Mouse (Mus musculus) lung, embryonic 14.5 days (tissue): Measurements from ENCODE around the gene Fam53b. TPM values are rescaled to one million over a fixed set of nuclear protein-coding genes. Genes with fewer than 3 reads are reported as not detected.

ENCODE experiments used
- ATAC-seq: fragments of 200-750 bp; cut with Nextera tagmentation; 2 replicates; pipeline ENCODE4 v1.8.0; 2017; ENCODE audit warnings: mild to moderate bottlenecking, moderate TSS enrichment, moderate library complexity; ENCODE audit not compliant: insufficient read depth
- DNase-seq: peaks from one replicate; pipeline ENCODE4 v3.0.0-alpha.2; 2015
- H3K27ac ChIP-seq: fragments of 300-500 bp; sonication (generic); 2 replicates; pipeline ENCODE4 v1.5.1; 2014; ENCODE audit warnings: low read depth, mild to moderate bottlenecking, moderate library complexity
- H3K27me3 ChIP-seq: fragments of 300-500 bp; sonication (generic); 2 replicates; pipeline ENCODE4 v1.6.1; 2014; ENCODE audit warnings: low read length, control low read depth; ENCODE audit not compliant: insufficient read depth
- H3K36me3 ChIP-seq: fragments of 300-500 bp; sonication (generic); 2 replicates; pipeline ENCODE4 v1.6.1; 2014; ENCODE audit warnings: control low read depth; ENCODE audit not compliant: insufficient read depth
- H3K4me1 ChIP-seq: fragments of 300-500 bp; sonication (generic); 2 replicates; pipeline ENCODE4 v1.6.1; 2014; ENCODE audit warnings: antibody characterized with exemption, control low read depth; ENCODE audit not compliant: insufficient read depth
- H3K4me2 ChIP-seq: fragments of 300-500 bp; sonication (generic); 2 replicates; pipeline ENCODE4 v1.6.1; 2014; ENCODE audit warnings: mild to moderate bottlenecking
- H3K4me3 ChIP-seq: fragments of 300-500 bp; sonication (generic); 2 replicates; pipeline ENCODE4 v1.5.1; 2014; ENCODE audit warnings: low read depth, low read length
- H3K9ac ChIP-seq: fragments of 300-500 bp; sonication (generic); 2 replicates; pipeline ENCODE4 v1.6.1; 2014
- H3K9me3 ChIP-seq: fragments of 300-500 bp; sonication (generic); 2 replicates; pipeline ENCODE4 v1.6.1; 2016; ENCODE audit warnings: low read depth, low read length, control low read depth
- CTCF ChIP-seq: IDR thresholded peaks from 2 replicates; pipeline ENCODE4 v1.5.1; 2016; ENCODE audit warnings: antibody characterized with exemption, low read depth
- WGBS: fragments of 180-500 bp; shearing (Covaris S2); extraction: QIAGEN DNeasy Blood & Tissue Kit; methylation state at CpG from one replicate; pipeline ENCODE4 v1.1.7; 2014; 5-methylcytosine and 5-hydroxymethylcytosine counted together
- polyA plus RNA-seq: library from polyadenylated mRNA; unstranded; fragments of >200 nt; fragmentation: Nextera tagmentation; extraction: Ambion mirVana; gene quantifications from 2 replicates; pipeline ENCODE4 v1.2.1, GENCODE M21; 2014

The Fam53b gene
- polyA plus RNA-seq, 1 experiment from 2014 or later, result 32.4 TPM

DNA sequence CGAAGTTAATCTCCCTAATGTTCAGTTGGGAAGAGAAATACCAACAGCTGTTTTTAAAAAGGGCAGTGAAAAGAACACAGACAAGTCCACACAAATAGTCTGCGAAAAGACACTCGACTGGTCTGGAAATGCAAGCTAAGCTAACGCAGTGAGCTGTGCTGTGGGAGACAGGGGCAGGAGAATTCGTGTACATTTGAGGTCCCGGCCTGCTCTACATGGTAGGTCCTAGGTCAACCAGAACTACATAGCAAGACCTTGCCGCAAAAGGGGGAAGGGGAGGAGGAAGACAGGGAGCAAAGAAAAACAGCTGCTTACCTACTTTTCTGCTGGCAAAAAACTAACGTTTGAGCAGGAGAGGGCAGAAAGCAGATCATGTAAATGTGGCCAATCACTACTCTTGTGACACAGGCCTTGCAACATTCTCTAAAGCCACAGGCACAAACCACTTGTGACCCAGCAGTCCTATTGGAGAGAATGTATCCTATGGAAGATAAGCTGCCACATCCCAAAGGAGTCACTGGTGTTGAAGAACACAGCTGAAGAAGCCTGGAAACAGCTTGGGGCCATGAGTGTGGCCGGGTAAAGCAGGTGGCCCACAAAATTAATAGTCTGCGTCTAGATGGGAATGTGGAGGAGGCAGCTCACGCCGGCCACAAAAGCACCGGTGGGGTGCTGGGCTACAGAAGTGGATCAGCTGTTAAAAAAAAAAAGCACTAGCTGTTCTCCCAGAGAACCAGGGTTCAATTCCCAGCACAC lies 87.4 kb downstream of the Fam53b start:
- DNase-seq, result no peak
- no peak overlapping the region for H3K4me3 ChIP-seq
- no peak for TF ChIP-seq CTCF
- no peaks in the 10 kb centered on the region for H3K27me3 ChIP-seq
- no peak for ATAC-seq
- WGBS, result 60% methylated on average over 13 of the region's 13 CpGs
- 0 out of 2 replicates have a peak, but pooled peaks cover 3% of the 10 kb centered on the region for H3K36me3 ChIP-seq
- H3K27ac ChIP-seq, result peak overlapping the region; percentile 43; the same call in 1 of the 2 replicates
- H3K4me2 ChIP-seq, result no peak overlapping the region
- H3K9ac ChIP-seq, result no peak overlapping the region
- peaks cover 3% of the 10 kb centered on the region; the same call in 1 of the 2 replicates for H3K4me1 ChIP-seq
- H3K9me3 ChIP-seq, result no peaks in the 10 kb centered on the region

- Histone ChIP-seq H3K9me3 (no peaks in the 10 kb centered on the region), H3K36me3 (0 out of 2 replicates have a peak, but pooled peaks cover 3% of the 10 kb centered on the region), H3K27ac (peak overlapping the region; percentile 79), H3K4me1 (peaks cover 3% of the 10 kb centered on the region; the same call in 1 of the 2 replicates), H3K4me2 (no peak overlapping the region), H3K4me3 (no peak overlapping the region), H3K9ac (no peak overlapping the region), H3K27me3 (no peaks in the 10 kb centered on the region)
- DNase-seq (peak; percentile 73), ATAC-seq (peak; percentile 78)
- WGBS, result 66% methylated on average over 5 of the region's 5 CpGs
- TF ChIP-seq CTCF, result no peak
Observed at GRCm38 (mm10) chr7:132724501-132725062, 89.1 kb downstream of the Fam53b start.

- Histone ChIP-seq H3K27me3 (no peaks in the 10 kb centered on the region), H3K4me2 (no peak overlapping the region), H3K9ac (no peak overlapping the region), H3K4me3 (no peak overlapping the region), H3K4me1 (peaks cover 3% of the 10 kb centered on the region; the same call in 1 of the 2 replicates), H3K36me3 (0 out of 2 replicates have a peak, but pooled peaks cover 3% of the 10 kb centered on the region), H3K27ac (peak overlapping the region; percentile 79), H3K9me3 (no peaks in the 10 kb centered on the region)
- ATAC-seq (no peak), DNase-seq (peak; percentile 29)
- TF ChIP-seq CTCF, result no peak
- WGBS, result 82% methylated on average over 11 of the region's 11 CpGs
Observed at GRCm38 (mm10) chr7:132723906-132724305, 89.8 kb downstream of the Fam53b start.

DNA sequence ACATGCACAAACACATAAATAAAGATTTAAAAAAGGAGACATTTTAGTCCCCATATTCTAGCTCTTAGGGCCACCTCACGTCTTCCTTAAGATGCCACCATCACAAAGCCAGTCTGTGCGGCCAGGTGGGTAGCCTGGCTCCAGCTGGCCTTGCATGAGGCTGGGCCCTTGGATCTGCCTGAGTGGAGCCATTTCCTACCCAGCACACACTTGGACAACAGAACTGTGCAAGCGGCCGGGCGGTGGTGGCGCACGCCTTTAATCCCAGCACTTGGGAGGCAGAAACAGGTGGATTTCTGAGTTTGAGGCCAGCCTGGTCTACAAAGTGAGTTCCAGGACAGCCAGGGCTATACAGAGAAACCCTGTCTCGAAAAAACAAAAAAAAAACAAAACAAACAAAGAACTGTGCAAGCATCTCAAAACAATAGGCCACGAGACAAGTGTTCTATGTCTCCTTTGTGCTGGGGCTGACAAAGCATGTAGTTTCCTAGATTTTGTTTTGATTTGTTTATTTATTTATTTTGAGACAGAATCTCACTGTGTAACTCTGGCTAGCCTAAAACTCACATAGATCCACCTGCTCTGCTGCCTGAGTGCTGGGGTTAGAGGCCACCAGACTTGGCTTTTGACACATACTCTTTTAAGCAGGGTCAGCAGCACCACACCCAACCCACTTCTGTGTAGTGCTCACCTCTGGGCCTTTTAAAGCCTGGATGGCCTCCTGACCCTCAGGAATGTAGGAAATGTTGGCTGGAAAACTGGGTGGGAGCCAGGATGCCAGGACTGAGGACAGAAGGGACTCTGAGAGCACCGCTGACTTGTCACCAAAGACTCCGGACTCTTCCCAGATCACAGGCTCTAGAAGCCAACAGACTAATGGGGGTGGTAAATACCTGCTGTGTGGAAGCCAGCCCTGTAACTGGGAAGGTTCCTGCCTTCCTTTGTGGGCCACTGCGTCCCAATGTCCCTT lies 91.0 kb downstream of the Fam53b start:
- Histone ChIP-seq H3K4me2 (no peak overlapping the region), H3K9ac (no peak overlapping the region), H3K9me3 (no peaks in the 10 kb centered on the region), H3K27ac (0 out of 2 replicates have a peak overlapping the region, but pooled peaks have one; percentile 36), H3K36me3 (no peaks in the 10 kb centered on the region), H3K4me1 (peaks cover 3% of the 10 kb centered on the region; the same call in 1 of the 2 replicates), H3K27me3 (no peaks in the 10 kb centered on the region), H3K4me3 (no peak overlapping the region)
- no peak for TF ChIP-seq CTCF
- 87% methylated on average over 12 of the region's 12 CpGs for WGBS
- DNase-seq (no peak), ATAC-seq (no peak)

DNA sequence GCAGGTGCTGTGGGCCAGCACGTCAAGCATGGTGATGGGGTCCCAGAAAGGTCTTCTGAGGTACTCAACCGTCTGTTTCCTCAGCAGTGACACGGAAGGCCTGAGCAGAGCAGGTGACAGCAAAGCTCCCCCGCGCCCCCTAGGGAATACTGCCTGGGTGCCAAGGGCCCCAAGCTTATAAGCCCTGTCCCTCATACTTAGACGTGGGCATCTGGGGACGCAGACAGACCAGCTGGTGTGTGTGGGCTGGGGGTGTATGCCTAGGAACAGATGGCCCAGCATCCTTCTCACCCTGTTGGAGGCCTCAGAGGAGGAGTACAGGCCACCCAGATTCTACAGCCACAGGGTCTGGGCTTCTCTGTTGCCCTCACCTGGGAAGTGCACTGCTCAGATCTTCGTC lies 93.1 kb downstream of the Fam53b start:
- 0 out of 2 replicates have a peak, but pooled peaks cover under 1% of the 10 kb centered on the region for H3K36me3 ChIP-seq
- H3K4me2 ChIP-seq, result no peak overlapping the region
- H3K27ac ChIP-seq, result no peak overlapping the region; the same call in 1 of the 2 replicates
- DNase-seq (no peak), ATAC-seq (no peak)
- no peaks in the 10 kb centered on the region for H3K9me3 ChIP-seq
- 75% methylated on average over 8 of the region's 8 CpGs for WGBS
- peaks cover 3% of the 10 kb centered on the region; the same call in 1 of the 2 replicates for H3K4me1 ChIP-seq
- H3K9ac ChIP-seq, result no peak overlapping the region
- H3K4me3 ChIP-seq, result no peak overlapping the region
- TF ChIP-seq CTCF, result no peak
- H3K27me3 ChIP-seq, result no peaks in the 10 kb centered on the region

DNA sequence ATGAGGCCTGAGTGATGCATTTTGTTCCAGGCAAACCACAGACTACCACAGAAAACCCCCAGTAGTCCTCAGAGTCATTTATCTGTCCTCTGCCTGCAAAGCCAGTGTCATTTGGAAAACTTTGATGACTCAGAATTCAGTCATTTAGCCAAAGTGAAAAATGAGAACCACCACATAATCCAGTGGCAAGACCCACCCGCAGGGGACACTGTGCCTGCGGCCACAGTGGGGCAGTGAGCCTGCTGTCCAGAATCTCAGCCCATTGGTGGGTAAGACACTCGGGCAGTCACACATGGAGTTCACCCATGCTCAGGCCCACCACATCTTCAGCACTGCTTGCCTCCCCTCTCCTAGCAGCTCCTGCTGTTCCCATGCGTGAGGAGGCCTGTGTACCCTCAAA lies 94.1 kb downstream of the Fam53b start:
- TF ChIP-seq CTCF, result no peak
- H3K4me1 ChIP-seq, result peaks cover 3% of the 10 kb centered on the region; the same call in 1 of the 2 replicates
- H3K27ac ChIP-seq, result no peak overlapping the region

More for the DNA sequence above, 94.1 kb downstream of the Fam53b start:
- H3K9me3 ChIP-seq, result no peaks in the 10 kb centered on the region
- no peak overlapping the region for H3K4me2 ChIP-seq
- H3K36me3 ChIP-seq, result peaks cover 6% of the 10 kb centered on the region
- DNase-seq (no peak), ATAC-seq (no peak)
- no peak overlapping the region for H3K9ac ChIP-seq
- H3K27me3 ChIP-seq, result no peaks in the 10 kb centered on the region
- 88% methylated on average over 4 of the region's 4 CpGs for WGBS
- no peak overlapping the region for H3K4me3 ChIP-seq
